Mouse (Mus musculus) heart, adult 11 months (tissue): ENCODE measurements around the gene Banf2.

Source experiments
- DNase-seq: peaks from one replicate; pipeline ENCODE4 v3.0.0; 2022

The Banf2 gene

DNA sequence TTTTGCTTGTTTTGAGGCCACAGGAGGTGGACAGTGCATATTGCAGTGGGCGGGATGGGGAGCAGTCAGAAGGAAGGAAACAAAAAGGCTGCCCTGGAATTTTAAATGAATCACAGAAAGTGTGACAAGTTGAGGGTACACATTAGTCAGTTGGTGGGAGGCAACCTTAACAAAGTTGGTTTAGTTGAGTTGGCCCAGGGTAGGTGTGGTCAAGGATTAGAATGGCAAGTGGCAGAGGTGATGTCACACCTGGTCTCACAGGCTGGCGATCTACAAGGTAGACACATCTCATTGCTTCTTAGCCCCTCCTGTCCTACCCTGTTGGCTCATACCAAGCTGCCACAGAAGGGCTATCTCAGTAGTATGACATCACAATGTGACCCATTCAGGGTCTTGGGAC lies at the start of gene Banf2:
TSS of gene Banf2 (plus strand) at position 396 of the 400 bp plus-strand sequence.
- DNase-seq: peak; percentile 53

- DNase-seq: peak; percentile 89
Observed at GRCm38 (mm10) chr2:143983482-143983881, 49.4 kb upstream of the Banf2 start.

DNA sequence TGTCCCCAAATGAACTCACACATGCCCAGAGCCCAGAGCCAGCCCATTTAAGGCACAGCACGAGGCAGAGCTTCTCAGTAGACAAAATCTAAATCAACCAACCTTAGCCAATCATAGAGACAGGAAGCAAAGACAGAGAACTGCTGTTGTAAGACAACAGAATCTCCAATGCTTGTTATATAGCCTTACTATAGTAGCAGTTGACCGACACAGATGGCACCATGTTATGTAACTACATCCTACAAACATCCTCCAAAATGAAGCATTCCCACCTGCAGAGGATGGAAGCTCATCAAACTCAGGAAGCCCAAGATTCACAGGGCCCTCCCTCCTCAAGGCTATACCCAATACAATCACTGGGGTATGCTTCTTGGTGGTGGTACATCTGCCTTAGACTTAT lies 45.4 kb upstream of the Banf2 start:
- DNase-seq: no peak

DNA sequence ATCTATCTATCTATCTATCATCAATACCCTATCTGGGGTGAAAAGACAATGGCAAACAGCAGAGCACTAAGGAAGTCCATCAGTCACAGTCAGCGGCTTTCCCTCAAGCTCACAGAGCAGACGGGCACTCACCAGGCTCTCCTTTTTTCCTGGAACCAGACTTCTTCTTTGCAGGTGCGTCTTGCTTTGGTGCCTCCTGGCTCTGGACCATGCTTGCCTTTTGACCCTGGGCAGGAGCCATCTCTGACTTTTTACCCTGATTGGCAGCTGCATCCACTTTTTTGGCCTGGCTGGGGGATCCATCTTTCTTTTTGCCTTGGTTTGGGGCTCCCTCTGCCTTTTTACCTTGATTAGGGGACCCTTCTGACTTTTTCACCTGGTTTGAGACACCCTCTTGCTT lies 44.8 kb upstream of the Banf2 start:
- DNase-seq: no peak

GRCm38 (mm10) chr2:143990997-143991396 lies 41.9 kb upstream of the Banf2 start:
- no peak for DNase-seq

DNA sequence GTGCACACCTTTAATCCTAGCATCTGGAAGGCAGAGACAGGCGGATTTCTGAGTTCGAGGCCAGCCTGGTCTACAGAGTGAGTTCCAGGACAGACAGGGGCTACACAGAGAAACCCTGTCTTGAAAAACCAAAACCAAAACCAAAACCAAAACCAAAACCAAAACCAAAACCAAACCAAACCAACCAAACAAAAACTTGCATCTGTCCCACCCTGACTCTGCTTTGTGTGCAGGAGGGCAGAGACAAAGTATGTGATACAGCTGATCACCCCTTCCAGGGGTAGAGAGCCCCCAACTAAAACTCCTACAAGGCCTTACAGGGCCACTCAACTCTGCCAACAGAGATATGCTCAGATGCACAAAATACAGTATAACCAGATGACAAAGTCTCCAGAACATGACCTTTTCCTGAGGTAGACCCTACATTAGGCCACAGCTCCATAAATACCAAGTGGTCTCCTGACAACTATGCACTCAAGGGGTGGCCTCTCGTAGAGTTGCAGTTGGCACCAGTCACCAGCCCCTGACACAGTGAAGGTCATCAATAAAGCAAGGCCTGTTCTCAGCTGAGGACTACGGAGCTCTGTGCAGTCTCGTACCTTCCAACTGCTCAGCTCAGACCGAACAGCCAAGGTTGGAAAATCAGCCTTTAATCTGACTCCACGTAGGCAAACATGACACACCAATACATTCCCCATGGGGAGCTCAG lies 40.7 kb upstream of the Banf2 start:
- DNase-seq: no peak

DNA sequence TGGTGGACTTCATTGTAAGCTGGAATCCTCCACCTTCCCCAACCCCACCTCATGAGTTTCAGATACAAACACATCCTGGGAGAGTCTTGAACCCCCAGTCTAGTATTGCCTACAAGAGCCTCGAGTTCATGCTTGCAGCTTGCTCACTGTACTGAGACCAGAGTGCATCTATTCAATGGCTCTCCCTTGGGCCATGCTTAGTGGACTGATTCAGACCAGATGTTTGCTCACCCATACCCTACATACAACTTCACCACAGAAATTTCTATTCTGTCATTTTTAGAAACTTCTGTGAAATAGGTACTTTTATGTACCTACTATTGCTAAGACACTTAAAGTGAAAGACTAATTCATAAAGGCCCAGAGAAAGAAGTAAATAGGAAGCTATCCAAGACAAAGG lies 39.9 kb upstream of the Banf2 start:
- no peak for DNase-seq

DNA sequence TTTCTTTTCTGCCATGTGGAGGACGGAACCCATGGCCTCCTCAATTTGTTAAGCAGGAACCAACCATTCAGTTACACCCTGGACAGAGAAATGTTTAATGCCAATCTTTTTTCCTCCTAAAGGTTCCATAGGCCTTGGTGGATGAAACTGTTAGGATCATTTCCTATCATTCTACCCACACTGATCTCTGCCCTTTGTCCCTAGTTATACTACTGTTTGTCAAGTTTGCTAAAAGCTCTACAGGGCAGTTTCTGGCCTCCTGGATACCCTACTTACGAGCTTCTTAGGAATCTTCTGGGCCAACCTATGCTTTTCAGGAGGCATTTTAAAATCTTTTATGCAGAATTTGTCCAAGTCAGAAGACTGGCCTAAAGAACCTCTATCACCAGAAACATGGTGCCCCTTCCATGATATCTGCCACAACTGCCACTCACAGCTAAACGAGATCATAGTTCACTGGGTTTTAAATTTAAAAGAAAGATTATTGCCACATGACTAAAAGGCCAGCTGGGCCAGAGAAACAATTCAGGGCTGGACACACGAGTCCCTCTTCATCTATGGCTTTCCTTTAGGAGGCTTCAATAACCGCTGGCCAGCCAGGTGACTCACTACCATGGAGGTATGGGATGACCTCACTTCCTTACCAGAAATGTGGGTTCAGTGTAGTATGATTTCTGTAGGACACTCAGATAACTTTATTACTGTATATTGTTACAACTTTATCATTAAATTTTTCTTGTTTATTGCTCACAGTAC lies 30.5 kb upstream of the Banf2 start:
- DNase-seq: peak; percentile 80

GRCm38 (mm10) chr2:144003544-144003943 lies 29.3 kb upstream of the Banf2 start:
- DNase-seq: peak; percentile 91

DNA sequence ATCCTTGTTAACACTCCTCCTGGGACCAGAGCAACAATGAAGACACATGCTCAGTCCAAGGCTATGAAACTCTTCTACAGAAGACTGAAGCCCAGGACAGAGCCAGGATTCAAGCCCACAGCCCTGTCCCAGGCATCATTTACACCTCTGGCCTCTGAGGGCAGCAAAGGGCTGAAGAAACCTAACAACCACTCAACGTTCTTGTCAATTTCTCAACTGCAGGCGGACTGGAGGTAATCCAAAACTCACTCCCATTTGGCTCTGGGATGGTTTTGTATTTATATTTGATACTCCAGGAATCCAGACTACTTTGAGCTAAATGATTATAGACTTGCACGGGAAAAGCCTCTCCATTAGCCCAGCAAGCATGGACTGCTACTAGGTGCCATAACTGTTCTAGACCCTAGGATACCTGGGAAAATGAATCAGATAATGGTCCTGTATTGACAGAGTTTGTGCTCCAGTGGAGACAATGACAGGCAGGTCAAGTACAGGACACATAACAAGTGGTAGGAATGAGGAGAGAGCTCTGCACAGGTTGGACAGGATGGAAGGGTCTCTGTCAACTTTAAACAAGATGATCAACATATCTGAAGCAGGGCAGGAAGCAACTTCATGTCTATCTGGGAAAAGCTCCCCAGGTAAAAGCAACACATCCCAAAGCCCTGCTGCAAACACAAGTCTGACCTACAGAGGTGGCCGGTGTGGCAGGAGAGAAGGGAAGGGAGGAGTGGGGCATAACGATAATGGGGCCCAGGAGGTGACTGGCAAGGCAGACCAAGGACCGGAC lies 27.5 kb upstream of the Banf2 start:
- DNase-seq: peak; percentile 93

DNA sequence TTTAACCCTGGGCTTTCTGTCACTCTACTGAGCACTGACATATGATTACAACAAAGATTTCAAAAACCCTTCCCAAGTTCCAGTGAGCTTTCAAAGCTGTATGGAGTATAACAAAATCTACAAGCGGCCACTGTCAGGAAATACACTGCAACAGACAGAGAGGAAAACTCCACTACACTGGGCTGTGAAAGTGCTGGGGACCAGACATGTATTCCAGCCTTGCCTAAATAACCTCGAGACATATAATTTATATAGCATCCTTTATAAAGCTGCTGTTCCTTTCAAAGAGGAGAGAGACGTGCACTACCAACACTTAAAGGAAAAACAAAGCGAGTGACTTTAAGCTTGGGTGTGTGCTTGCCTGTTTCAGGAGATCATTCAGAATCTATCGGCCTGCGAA lies 26.2 kb upstream of the Banf2 start:
- DNase-seq: peak; percentile 70

DNA sequence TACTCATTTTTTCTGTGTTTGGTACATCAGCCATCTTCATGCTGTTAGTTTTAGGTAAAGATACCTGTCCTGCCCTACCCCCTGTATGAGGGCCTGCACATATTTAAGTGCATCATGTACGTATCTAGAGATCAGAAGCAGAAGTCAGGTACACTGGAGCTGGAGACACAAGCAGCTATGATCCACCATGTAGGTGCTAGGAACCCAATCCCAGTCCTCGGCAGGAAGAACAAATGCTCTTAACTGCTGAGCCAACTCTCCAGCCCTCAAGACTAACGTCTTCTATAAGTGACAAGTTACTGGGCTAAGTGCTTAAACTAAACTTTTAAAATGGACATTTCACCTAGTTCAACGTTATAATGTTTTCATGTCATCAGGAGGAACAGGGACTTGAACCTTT lies 25.6 kb upstream of the Banf2 start:
- peak; percentile 78 for DNase-seq

GRCm38 (mm10) chr2:144009081-144009480 lies 23.8 kb upstream of the Banf2 start:
- DNase-seq: peak; percentile 89

- DNase-seq: peak; percentile 98
Observed at GRCm38 (mm10) chr2:144009551-144010281, 23.1 kb upstream of the Banf2 start.

- DNase-seq: peak; percentile 99
Observed at GRCm38 (mm10) chr2:144010282-144011044, 22.4 kb upstream of the Banf2 start.

GRCm38 (mm10) chr2:144011080-144011551 lies 21.7 kb upstream of the Banf2 start, which contains the start of gene Rrbp1:
Gene Rrbp1, minus strand, starts transcription at chr2:144011263.
- DNase-seq: peak; percentile 100

DNA sequence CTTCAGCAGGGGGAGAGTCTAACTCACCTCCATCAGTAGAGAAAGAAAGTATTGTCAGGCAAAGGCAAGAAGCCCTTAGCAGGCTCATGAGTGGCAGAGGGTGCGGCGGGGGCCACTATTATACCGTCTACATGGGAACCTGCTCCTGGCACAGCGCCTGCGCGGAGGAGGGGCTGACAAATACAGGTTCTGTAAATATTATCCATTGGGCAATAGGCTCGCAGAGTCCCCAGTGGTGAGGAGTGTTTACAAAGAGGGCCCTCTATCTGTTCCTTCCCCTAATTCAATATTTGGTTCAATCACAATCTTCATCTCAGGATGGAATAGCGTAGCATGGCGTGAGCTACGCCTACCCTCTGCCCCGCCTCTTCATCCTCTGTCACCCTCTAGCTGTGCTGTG lies 18.8 kb upstream of the Banf2 start:
- peak; percentile 89 for DNase-seq

GRCm38 (mm10) chr2:144014481-144014880 lies 18.4 kb upstream of the Banf2 start:
- peak; percentile 74 for DNase-seq

DNA sequence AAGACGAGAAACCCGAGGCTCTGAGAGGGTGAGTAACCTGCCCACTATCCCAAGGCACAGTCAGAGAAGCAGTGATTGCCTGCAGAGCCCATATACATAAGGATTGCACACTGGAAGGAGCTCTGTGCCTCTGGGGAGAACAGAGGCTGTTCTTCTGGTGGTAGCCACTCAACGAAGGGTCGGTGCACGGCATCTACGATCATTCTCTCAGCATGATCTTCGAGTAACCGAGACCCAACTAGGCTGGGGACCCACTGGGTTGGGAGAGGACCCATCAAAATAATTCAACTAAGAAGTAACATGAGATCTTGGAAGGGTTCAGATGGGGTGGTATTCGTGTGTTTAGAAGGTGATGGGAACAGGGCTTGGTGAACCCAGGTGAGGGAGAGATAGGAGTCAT lies 17.0 kb upstream of the Banf2 start:
- DNase-seq: peak; percentile 74

DNA sequence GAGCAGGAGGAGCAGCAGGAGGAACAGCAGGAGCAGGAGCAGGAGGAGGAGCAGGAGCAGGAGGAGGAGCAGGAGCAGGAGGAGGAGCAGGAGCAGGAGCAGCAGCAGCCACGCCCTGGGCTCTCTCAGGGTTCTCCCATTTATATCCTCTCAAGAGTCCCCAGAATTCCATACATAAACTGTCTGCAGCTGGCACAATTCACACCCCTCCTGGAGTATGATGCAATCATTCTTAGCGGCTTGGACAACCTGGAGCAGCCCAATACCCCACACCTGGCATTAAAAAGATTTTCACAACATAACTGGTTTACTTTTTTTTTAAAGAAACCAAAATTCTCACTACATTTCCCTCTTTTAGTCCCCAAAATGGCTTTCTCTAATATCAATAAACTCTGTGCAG lies 12.9 kb upstream of the Banf2 start:
- no peak for DNase-seq

- DNase-seq: no peak
Observed at GRCm38 (mm10) chr2:144022441-144022840, 10.4 kb upstream of the Banf2 start.

DNA sequence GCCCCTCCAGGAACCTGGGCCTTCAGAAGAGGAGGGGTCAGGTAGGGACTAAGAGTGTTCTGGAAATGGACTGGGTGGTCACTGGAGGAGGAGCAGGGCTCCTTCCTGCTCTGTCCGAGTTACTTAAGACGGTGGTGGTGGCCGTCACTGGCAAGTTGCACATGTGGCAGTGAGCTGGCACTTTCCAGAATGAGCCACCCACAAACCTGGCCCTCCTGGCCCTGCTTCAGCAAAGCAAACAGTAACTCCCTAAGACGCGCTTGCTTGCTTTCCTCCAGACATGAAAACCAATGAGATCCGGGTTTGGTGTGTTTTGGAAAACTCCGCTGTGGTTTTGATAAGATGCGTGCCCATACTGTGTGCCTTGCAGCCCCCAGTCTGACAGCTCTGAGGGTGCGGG lies 7.5 kb upstream of the Banf2 start:
- DNase-seq: no peak
